Mouse (Mus musculus): ENCODE measurements around the gene Rsph10b. TPM values are rescaled to one million over a fixed set of nuclear protein-coding genes. Genes with fewer than 3 reads are reported as not detected.

Gene Rsph10b
- polyA plus RNA-seq, 1 experiment = 12.7 TPM

Other genes starting within 250 kb of the Rsph10b start
- 12.0 and 12.7 TPM in 2 replicates for gene Usp42, start 200.8 kb upstream of the Rsph10b start, polyA plus RNA-seq (2012; rRNA removed)
- 32.2 and 33.1 TPM in 2 replicates for gene Eif2ak1, start 115.2 kb upstream of the Rsph10b start, polyA plus RNA-seq (2012; rRNA removed)
- gene Ankrd61, start 35.4 kb upstream of the Rsph10b start, polyA plus RNA-seq (2012; rRNA removed) = 0.38 TPM in 2 replicates
- 52.4 and 55.7 TPM in 2 replicates for gene Aimp2, start 23.2 kb upstream of the Rsph10b start, polyA plus RNA-seq (2012; rRNA removed)
- 15.7 and 18.0 TPM in 2 replicates for gene Pms2, start 23.1 kb upstream of the Rsph10b start, polyA plus RNA-seq (2012; rRNA removed)
- gene Gm42421, start 4.9 kb upstream of the Rsph10b start, polyA plus RNA-seq (2012; rRNA removed) = 2.6 and 2.9 TPM in 2 replicates
- gene Ccz1, start 81.8 kb downstream of the Rsph10b start, polyA plus RNA-seq (2012; rRNA removed) = 35.8 and 41.2 TPM in 2 replicates
- 1.1 and 1.8 TPM in 2 replicates for gene Ocm, start 93.6 kb downstream of the Rsph10b start, polyA plus RNA-seq (2012; rRNA removed)
- 57.8 and 60.6 TPM in 2 replicates for gene Lmtk2, start 167.4 kb downstream of the Rsph10b start, polyA plus RNA-seq (2012; rRNA removed)

Measured in frontal cortex, adult 2 months (tissue).